Mouse (Mus musculus): ENCODE results near the gene Mdm2.

Gene Mdm2

DNA sequence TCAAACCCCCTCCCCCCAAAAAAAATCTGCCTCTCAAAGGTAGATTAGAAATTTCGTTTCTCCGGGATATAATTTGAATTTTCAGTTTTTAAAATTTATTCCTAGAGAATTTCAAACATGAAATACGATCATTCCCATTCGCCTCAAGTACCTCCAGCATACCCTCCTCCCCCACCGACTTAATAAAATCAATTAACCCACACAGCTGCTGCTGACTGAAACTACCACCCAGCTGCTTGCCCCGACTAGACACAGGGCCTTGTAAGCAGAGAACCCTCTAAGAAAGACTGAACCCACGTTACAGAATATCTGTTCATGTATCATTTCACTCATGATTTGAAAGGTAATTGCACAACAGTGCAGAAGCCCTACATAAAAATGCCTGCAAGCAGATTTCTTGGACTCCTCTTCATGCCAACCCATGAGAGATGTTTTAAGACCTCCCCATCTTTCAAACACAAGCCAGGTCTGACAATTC is 65.0 kb downstream of the Mdm2 start:
- DNase-seq (ENCODE audit: low read depth, low spot score): no peak

DNA sequence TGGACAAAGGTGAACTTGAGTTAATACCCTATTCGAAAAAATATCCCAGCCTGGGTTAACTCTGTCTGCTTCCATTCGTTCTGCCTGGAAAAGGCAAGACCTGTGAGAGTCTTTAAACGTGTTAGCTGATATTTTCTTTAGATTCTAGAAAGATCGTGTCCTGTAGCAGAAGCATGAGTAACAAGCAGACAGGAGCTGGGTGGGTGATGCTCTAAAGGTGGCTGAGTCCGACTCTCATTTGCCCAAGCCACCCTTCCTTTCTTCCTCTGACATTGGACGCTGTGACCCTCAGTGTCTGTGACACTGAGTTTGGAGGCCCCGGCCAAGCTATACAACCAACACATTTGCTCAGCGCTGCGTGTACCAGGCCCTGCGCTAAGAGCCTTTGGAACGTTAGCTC is 65.7 kb downstream of the Mdm2 start:
- no peak for DNase-seq (ENCODE audit: low read depth, low spot score)

DNA sequence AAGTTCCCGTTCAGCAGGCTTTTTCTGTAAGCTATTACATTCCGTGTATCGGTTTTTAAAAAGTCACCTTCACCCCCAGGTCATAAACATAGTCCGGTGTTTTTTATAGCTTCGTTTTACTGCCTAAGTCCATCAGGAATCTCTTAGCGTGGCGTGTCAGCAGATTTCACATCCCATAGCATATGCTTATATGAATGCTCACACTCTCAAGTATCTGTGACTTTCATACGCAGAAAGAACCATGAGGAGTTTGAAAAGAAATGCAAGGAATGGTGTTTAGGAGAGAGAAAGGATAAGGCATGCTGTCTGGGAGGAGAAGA is 66.2 kb downstream of the Mdm2 start:
- no peak for DNase-seq (ENCODE audit: low read depth, low spot score)

GRCm38 (mm10) chr10:117643711-117644428 is 66.7 kb downstream of the Mdm2 start:
- no peak for DNase-seq (ENCODE audit: low read depth, low spot score)

DNA sequence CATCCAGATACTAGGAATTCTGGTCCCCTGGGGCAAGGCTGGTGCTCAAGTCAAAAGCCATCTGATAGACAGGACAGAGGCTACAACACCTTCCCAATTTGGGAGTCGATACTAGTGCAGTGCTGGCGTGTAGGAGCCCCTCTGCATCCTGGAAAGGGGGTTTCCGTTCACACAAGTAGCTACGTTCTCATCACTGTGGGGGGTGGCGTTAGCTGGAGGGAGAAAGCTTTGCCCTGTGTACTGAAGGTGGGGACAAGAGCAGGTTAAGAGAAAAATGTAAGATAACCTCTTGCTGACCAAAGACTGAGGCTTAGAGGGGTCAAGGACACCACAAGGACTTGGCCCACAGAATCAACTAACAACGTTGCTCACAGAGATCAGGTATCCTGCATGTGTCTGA is 67.3 kb downstream of the Mdm2 start:
- DNase-seq (ENCODE audit: low read depth, low spot score): no peak

DNA sequence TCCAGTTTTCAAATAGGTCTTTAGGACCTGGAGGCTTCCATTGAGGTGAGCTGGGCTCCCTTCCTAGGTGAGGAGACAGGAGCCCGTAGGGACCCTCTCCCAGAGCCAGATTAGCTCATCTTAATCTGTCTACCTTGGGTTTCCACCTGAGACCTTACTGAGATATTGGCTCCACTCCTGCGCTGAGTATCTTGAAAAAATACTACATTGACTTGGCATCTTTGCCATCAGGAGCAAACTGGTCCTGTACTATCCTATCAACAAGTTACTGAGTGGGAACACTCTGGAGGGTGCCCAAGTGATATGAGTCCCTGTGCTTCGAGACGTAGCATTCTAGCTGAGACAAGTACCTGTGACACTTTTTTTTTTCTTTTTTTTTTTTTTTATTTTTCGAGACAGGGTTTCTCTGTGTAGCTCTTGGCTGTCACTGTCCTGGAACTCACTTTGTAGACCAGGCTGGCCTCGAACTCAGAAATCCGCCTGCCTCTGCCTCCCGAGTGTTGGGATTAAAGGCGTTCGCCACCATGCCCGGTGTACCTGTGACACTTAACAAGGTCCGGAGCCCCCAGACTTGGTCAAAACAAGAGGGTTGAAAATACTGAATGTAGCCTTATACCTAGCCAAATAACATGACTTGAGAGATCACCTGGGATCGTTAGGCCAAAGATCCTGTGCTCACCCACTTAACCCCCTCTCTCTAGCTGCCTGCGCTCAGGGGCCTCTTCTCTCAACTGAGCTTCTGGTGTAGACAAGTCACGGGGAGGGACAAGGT is 67.9 kb downstream of the Mdm2 start:
- DNase-seq (ENCODE audit: low read depth, low spot score): no peak

DNA sequence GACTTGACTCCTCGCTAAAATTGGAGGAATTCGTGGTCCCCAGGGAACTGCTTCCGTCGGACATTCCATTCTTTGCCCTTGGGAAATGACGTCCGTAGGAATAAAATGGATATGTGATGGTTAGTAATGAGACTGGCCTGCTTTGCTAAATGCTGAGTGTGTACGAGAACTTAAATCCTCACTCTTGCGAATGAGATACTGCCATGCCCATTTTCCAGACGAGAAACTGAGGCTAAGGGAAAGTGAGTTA is 68.4 kb downstream of the Mdm2 start:
- no peak for DNase-seq (ENCODE audit: low read depth, low spot score)

DNA sequence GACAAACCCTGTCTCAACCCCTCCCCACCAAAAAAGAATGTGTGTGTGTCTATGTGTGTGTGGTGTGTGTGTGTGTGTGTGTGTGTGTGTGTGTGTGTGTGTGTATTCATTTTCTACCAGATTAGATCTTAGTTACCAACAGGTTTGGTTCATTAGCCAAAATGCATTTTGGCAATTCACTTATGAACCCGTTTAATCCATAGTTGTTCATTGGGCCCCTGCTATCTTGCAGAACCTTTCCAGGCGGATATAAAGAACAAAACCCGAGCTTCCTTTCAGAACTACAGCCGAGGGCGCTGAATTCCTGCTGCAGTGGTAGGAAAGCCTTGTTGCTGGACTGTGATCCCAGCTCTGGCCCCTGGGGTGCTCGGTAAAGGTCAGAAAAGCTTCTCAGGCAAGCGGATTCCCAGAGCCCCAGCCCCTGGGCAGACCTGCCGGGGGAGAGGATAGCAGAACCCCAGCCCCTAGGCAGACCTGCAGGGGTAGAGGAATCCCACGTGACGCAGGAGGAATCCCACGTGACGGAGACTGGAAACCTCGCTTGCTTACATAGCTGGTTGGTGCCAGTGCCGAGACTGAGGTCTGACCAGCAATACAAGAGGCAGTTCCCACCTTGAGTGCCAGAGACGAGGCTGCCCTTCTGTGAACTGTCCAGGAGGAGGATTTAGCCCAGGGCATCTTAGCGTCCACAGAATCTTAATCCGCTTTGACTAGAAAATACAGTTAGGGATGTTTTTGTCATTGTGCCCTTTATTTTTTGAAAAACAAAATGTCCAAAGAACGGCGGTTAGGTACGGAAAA is 69.0 kb downstream of the Mdm2 start:
- DNase-seq (ENCODE audit: low read depth, low spot score): no peak

DNA sequence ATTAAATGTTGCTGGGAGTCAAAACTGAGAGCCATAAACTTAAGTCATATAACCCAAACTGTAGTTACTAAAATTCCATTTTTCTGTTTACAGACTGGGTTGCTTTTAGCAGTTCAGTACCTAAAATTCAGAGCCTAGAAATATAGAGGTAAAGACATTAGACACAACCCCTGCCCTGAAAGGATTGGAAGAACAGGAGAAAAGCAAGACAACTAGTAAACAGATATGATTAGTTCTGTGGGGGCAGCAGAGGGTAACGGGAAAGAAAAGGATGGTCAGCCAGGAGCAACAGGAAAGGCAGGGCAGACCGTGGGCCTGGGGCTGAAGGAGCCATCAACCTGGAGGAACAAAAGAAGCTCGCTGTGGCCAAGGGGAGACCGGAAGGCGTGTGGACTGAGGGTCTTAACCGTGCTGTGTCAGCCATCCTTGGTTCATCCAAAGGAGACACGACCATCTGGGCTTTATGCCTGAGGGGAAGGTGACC is 69.9 kb downstream of the Mdm2 start:
- DNase-seq (ENCODE audit: low read depth, low spot score): no peak

DNA sequence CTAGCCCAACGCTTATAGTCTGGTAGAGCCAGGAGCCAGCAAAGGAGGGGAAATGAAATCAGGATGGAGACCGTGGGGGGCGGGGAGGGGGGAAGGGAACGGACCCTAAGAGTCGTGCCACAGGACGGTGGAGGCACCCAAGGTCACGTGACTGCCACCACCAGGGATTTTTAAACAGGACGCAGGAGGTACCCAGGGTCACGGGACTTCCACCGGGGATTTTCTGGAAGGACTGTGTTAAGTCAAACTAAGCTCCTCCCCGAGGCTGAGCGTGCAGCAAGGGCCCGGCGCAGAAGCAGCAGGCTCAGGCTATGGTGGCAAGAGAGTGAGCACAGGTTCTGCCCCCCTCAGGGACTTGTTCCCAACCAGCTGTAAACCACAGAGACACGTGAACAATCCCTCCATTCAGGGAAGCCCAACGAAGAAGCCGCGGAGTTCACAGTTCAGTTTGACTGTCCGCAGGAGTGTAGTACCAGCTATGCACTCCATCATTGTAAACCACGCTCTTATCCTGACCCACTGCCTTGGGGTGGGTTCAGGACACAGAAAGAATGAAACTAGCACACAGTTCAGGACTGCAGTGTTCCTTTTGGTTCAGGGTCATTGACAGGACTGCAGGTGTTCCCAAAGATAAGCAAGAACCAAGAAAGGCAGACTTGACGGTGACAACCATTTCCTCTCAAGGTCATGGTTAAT is 70.5 kb downstream of the Mdm2 start:
- DNase-seq (ENCODE audit: low read depth, low spot score): peak; percentile 32

GRCm38 (mm10) chr10:117639221-117639599 is 71.3 kb downstream of the Mdm2 start:
- no peak for DNase-seq (ENCODE audit: low read depth, low spot score)
